Mouse (Mus musculus): Measurements from ENCODE around the gene Gpx2.
A peak's percentile ranks its signal among the peaks of the same experiment; 100 is the strongest.

Gene Gpx2

DNA sequence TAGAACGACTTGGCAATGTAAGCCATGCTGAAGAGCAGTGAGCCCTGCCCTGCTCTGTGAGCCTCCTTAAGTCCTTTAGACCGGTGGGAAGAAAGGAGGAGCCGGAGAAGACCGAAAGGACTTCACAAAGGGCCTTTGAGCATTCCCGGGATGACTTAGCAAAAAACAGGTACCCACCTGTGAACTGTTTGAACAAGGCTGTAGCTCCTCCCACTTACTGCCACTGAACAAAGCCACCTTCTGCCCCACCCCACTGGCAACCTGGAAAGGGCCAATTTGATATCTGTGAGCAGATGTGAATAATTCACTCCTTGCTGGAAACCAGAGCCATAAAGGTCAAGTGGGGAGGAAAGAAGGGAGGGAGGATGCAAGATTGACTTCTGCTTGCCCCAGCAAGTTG, at the start of gene Gpx2:
Gpx2 (minus strand) TSS at position 205 of the 400 bp plus-strand sequence.
- DNase-seq = no peak

GRCm38 (mm10) chr12:76844346-76845061, 49.1 kb upstream of the Gpx2 start:
- DNase-seq = no peak

- no peak for DNase-seq
Observed at GRCm38 (mm10) chr12:76840081-76840480, 44.7 kb upstream of the Gpx2 start.

DNA sequence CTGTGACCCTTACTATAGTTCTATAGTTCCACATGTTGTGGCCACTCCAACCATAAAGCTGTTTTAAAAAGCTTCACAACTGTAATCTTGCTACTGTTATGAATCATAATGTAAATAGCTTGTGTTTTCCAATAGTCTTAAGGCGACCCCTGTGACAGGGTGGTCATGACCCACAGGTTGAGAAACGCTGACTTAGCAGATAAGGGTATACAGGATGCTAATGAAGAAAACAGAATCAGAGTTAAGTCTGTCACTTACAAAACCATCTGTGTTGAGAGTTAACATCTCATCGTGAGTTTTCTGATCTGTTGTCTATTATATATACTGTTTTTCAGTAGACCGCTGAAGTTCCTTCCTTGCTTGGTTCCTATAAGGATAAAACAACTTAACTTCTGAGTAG, 43.9 kb upstream of the Gpx2 start:
- no peak for DNase-seq

DNA sequence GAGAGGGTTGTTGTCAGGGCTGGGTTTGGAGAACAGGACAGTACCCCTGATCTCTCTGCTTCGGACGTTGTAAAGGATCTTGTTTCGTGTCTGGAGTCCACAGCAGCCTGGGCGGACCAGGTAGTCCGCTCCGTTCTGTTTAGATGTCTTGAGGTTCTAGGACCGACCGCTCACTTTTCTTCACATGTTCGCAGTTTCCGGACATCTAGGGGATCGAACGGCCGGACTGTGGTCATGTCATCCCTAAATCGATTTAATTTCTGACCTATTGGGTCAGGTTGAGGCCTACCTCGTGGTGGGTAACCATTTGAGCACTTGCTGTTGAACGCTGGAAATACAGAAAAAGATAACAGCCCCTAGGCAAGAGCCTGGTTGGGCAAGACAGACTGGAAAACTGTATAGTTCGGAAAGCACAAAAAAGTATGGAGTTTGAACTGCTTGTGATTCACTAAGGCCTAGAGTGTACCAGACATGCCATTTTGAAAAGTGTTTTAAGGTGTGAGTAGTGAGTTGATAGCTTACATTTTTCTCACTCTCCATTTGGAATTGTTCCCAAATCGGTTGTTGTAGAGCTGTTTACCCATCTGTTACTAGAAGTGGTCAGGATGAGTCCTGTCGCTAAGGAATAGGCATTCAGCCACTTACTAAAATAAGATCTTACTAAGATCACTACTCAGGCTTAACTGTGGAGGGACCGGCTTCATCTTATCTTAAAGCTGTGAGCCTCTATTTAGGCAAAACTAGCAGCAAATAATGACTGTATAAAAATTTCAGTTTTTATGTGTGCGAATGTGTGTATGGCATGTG, 42.7 kb upstream of the Gpx2 start:
- no peak for DNase-seq

DNA sequence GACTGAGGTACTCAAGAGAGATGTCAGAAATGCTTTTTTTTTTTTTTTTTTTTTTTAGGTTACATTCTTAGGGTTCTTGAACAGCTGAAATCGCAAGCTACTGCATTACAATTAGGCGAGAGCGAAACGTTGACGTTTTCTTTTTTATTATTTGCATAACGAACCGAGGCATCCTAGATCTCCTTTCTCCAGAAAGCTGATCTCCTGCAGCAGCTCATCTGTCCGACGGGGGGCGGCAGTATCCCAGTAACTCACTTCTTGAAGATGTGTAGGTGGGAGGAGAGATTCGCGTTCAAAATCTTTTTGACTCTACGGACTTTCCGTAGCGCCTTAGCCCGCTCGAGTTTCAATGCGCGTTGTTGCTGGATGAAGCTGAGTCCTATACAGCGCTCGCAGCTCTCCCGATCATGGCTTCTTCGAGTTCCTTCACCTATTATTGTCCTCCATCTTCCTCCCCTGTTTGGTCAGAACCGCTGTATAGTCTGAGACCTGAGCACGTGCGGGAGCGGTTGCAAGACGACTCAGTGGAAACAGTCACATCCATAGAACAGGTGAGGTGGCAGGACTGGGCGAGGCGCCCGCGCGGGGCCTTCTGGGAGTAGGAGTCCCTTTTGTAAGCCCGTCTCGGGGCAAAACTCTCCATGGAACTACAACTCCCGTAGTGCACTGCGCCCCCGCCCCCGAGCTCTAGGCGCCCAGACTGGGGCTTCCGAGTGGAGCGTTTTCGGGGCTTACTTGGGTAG, 41.9 kb upstream of the Gpx2 start:
- DNase-seq = peak; percentile 100

GRCm38 (mm10) chr12:76832704-76833103, 37.4 kb upstream of the Gpx2 start:
- DNase-seq = peak; percentile 56 to 63

DNA sequence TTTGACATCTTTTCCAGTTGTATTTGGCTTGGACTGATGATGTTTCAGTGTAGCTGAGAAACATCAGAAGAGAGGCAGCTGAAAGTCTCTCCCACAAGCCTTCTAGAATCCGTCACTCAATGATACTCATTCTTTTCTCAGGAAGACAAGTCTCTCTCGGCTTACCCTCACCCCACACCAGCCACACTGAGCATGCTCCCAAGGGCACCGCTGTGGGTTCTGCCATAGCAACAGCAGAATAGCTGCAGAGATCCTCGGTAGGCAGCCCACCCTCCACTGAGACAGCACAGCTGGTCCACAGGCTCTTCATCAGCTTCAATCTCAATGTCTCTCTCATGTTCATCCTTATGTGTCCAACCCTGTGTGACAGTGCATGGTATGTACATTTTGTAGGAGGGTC, 29.9 kb upstream of the Gpx2 start:
- DNase-seq = no peak

DNA sequence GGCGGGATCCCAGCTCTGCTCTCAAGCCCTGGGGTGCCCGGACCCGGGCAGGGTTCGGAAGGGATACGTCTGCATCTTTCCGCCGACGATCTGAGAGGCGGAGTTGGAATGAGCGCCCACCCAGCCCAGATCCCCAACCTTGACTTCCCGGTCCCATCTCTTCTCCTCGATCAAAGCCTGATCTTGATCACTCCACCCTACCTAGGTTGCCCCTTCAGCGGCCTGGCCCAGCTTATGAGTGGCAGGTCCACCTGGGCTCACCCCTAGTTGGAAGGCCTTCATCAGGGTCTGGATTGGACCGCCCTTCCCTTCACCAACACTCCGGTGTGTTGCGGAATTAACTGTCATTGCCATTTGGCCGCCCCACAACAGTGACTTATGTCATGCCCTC, 27.3 kb upstream of the Gpx2 start, which contains the start of gene Rab15:
Rab15 (minus strand) TSS at position 258 of the 391 bp plus-strand sequence.
- DNase-seq = peak; percentile 67 to 69

- DNase-seq = peak; percentile 70
Observed at GRCm38 (mm10) chr12:76822002-76822650, 26.8 kb upstream of the Gpx2 start.

- peak in 1 of 2 experiments; percentile 33 for DNase-seq
Observed at GRCm38 (mm10) chr12:76820615-76821014, 25.3 kb upstream of the Gpx2 start.

DNA sequence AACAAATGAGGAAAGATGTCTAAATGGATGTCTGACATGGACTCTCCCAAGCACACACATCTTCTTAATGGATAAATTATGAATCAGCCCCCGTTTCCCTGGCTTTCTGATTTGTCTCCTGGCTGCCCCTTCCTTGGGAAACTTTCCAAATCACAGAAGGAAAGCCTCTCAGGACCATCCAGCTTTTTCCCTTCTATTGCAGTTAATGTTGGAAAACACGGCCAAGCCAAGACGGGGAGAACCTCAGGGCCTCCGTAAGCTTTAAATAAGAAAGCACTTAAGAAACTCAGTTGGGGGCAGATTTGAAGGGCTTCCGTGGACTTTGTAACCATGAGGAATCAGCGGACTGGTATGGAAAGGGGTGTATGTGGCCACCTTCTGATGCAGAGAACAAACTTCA, 24.5 kb upstream of the Gpx2 start:
- DNase-seq = no peak

GRCm38 (mm10) chr12:76818908-76819307, 23.6 kb upstream of the Gpx2 start:
- DNase-seq = no peak

GRCm38 (mm10) chr12:76818120-76818519, 22.8 kb upstream of the Gpx2 start:
- no peak for DNase-seq

- peak in 1 of 2 experiments; percentile 48 for DNase-seq
Observed at GRCm38 (mm10) chr12:76817176-76817575, 21.8 kb upstream of the Gpx2 start.

- DNase-seq = no peak
Observed at GRCm38 (mm10) chr12:76816720-76817119, 21.4 kb upstream of the Gpx2 start.

GRCm38 (mm10) chr12:76814120-76814519, 18.8 kb upstream of the Gpx2 start:
- DNase-seq = peak in 1 of 2 experiments; percentile 62

GRCm38 (mm10) chr12:76813543-76813942, 18.2 kb upstream of the Gpx2 start:
- no peak for DNase-seq

DNA sequence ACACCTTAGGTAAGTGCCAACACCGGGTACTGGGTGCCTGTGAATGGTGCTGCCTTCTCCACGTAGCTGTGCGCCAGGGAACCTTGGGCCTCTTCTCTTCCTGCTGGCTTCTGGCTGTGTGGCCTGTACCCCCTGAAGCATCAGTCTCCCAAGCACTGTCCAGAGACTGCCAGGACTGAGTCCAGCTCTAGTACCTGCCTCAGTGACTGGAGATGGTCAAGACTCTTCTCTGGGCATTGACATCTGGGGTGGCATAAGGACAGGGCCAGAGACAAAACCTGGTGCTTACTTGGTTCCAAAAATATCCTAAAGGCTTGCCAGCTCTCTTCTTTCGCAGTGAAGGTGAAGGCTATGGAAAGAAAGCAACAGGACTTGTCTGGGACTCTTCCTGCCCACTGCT, 15.7 kb upstream of the Gpx2 start:
- peak; percentile 44 to 66 for DNase-seq

DNA sequence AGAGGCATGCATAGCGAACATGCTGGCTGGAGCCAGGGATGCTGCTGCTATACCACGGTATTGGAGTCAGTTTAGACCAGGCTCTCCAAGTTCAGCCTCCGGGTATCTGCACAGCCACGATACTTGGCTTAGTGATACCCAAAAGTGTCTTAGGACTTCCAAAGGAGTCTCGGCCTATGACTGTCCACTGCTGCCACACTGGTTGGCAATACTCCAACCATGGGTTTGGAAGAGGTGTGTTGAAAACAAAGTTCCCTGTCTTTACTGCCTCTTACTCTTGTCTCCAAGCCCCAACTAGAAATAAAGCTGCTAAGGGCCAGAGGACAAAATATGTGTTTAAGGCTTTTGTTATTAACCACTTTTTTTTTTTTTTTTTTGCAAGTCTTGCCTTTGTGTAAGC, 15.1 kb upstream of the Gpx2 start:
- peak in 1 of 2 experiments; percentile 53 for DNase-seq

DNA sequence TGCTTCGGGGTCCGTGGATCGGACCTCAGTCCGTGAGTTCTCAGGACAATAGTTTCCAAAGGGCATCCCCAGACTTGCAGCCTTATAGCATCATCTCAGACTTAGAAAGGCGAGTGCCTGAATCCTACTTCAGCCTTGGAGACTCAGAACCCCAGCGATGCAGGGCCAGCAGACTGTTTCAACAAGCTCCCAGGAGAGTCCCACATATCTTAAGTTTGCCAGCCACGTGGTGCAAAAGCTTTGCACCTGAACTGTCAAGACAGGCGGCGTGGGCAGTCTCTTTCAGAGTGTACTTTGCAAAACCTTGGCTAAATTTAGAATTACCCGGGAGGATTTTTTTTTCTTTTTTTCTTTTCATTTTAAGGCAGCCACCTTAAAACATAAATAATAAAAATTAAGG, 12.4 kb upstream of the Gpx2 start:
- no peak for DNase-seq

DNA sequence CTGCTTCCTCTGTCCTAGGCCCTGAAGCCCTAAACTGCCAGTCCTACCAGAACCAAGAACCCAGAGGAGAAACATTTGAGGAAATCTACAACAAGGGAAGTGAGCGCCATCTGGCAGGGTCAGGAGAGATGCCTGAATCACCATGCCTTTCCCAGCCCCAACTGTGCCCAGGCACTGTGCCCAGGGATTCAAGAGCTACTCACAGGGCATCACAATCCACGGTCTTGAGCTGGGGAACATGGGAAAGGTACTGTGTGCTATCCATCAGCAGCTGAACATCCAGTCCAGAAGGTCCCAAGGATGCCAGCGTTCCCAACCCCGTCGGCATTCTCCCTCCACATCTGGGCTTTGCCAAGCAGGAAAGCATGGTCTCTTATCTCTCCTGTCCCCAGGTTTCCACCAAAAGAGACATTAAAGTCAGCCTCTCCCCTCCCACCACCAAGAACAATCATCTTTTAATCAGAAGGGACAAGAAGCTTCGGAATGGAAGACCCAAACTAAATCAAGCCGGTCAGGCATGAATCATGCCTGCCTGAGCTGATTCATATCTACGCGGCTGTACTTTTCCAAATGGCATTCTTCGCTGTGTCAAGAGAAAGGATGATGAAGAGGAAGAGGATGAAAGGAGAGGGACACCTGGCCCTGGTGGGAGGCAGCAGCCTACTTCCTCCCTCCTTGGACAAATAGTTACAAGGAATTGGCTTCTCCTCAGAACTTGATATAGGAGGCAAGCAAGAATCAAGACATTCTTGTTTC, 9.9 kb upstream of the Gpx2 start:
- DNase-seq = peak; percentile 98 to 99

Measured in cerebellum, postnatal 14 days (tissue).